Mouse (Mus musculus): Measurements from ENCODE around the gene Tmem131. TPM values are rescaled to one million over a fixed set of nuclear protein-coding genes. Genes with fewer than 3 reads are reported as not detected.
"Not testable (repeated sequence)": the region's sequence is repeated elsewhere in the genome, so short reads cannot be mapped to it uniquely, and the experiment has no call there.

Gene Tmem131
- polyA plus RNA-seq, 1 experiment from 2014 or later: 15.6 TPM

- Histone ChIP-seq H3K4me2 (no peak overlapping the region), H3K9ac (replicated peaks) (no peak overlapping the region), H3K27ac (no peak overlapping the region), H3K27me3 (no peaks in the 10 kb centered on the region), H3K36me3 (no peaks in the 10 kb centered on the region), H3K4me3 (replicated peaks) (no peak overlapping the region), H3K4me1 (replicated peaks) (no peaks in the 10 kb centered on the region), H3K9me3 (no peaks in the 10 kb centered on the region)
- WGBS: 87% methylated on average over 2 of the region's 2 CpGs
- ATAC-seq (ENCODE audit: insufficient number of reproducible peaks, insufficient read depth, low FRiP score, low TSS enrichment, low read depth): no peak
Observed at GRCm38 (mm10) chr1:36899622-36900021, 43.8 kb downstream of the Tmem131 start.

- Histone ChIP-seq H3K9me3 (no peaks in the 10 kb centered on the region), H3K36me3 (no peaks in the 10 kb centered on the region), H3K4me2 (no peak overlapping the region), H3K4me1 (replicated peaks) (peaks cover 2% of the 10 kb centered on the region; the same call in 1 of the 2 replicates), H3K27ac (no peak overlapping the region), H3K9ac (replicated peaks) (no peak overlapping the region), H3K4me3 (replicated peaks) (no peak overlapping the region), H3K27me3 (no peaks in the 10 kb centered on the region)
- 88% methylated on average over 4 of the region's 4 CpGs for WGBS
- no peak for ATAC-seq (ENCODE audit: insufficient number of reproducible peaks, insufficient read depth, low FRiP score, low TSS enrichment, low read depth)
Observed at GRCm38 (mm10) chr1:36896423-36896822, 47.0 kb downstream of the Tmem131 start.

GRCm38 (mm10) chr1:36895452-36895851 lies 48.0 kb downstream of the Tmem131 start:
- Histone ChIP-seq H3K27me3 (no peaks in the 10 kb centered on the region), H3K36me3 (no peaks in the 10 kb centered on the region), H3K27ac (no peak overlapping the region), H3K4me3 (replicated peaks) (no peak overlapping the region), H3K9me3 (no peaks in the 10 kb centered on the region), H3K9ac (replicated peaks) (no peak overlapping the region), H3K4me1 (replicated peaks) (peaks cover 6% of the 10 kb centered on the region; the same call in 1 of the 2 replicates), H3K4me2 (no peak overlapping the region)
- no peak for ATAC-seq (ENCODE audit: insufficient number of reproducible peaks, insufficient read depth, low FRiP score, low TSS enrichment, low read depth)
- 81% methylated on average over 3 of the region's 3 CpGs for WGBS

- H3K27me3 ChIP-seq: no peaks in the 10 kb centered on the region
- H3K4me2 ChIP-seq: no peak overlapping the region
- 93% methylated on average over 3 of the region's 3 CpGs for WGBS
- no peak overlapping the region for H3K9ac ChIP-seq (replicated peaks)
- H3K36me3 ChIP-seq: no peaks in the 10 kb centered on the region
- H3K27ac ChIP-seq: no peak overlapping the region
- H3K9me3 ChIP-seq: no peaks in the 10 kb centered on the region
- no peak overlapping the region for H3K4me3 ChIP-seq (replicated peaks)
- peaks cover 6% of the 10 kb centered on the region; the same call in 1 of the 2 replicates for H3K4me1 ChIP-seq (replicated peaks)
- ATAC-seq (ENCODE audit: insufficient number of reproducible peaks, insufficient read depth, low FRiP score, low TSS enrichment, low read depth): no peak
Observed at GRCm38 (mm10) chr1:36894136-36894535, 49.3 kb downstream of the Tmem131 start.

DNA sequence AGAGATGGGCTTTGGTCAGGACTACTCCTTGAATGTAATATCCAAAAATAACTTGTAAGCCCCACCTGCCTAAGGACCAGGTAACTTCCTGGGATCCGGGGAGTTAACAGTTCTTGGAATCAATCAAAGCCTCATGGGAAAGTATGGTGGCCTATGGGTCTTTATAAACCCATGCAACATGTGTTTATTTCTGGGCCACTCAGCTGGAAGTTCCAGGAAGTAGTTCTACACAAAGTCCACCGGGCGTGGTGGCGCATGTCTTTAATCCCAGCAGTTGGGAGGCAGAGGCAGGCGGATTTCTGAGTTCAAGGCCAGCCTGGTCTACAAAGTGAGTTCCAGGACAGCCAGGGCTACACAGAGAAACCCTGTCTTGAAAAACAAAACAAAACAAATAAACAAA lies 49.7 kb downstream of the Tmem131 start:
- H3K27me3 ChIP-seq; H3K36me3 ChIP-seq; H3K9me3 ChIP-seq; H3K27ac ChIP-seq; H3K4me1 ChIP-seq (replicated peaks); H3K9ac ChIP-seq (replicated peaks); ATAC-seq (ENCODE audit: insufficient number of reproducible peaks, insufficient read depth, low FRiP score, low TSS enrichment, low read depth); H3K4me3 ChIP-seq (replicated peaks); H3K4me2 ChIP-seq: not testable (repeated sequence)
- WGBS: 94% methylated on average over 5 of the region's 5 CpGs

GRCm38 (mm10) chr1:36893146-36893545 lies 50.3 kb downstream of the Tmem131 start:
- H3K4me1 ChIP-seq (replicated peaks): peaks cover 6% of the 10 kb centered on the region; the same call in 1 of the 2 replicates
- peaks cover 6% of the 10 kb centered on the region; the same call in 1 of the 2 replicates for H3K36me3 ChIP-seq
- 89% methylated on average over 6 of the region's 6 CpGs for WGBS
- no peaks in the 10 kb centered on the region for H3K27me3 ChIP-seq
- no peak overlapping the region for H3K4me3 ChIP-seq (replicated peaks)
- no peak for ATAC-seq (ENCODE audit: insufficient number of reproducible peaks, insufficient read depth, low FRiP score, low TSS enrichment, low read depth)
- no peak overlapping the region for H3K4me2 ChIP-seq
- no peak overlapping the region for H3K27ac ChIP-seq
- no peaks in the 10 kb centered on the region for H3K9me3 ChIP-seq
- no peak overlapping the region for H3K9ac ChIP-seq (replicated peaks)

- H3K9me3 ChIP-seq: no peaks in the 10 kb centered on the region
- H3K4me1 ChIP-seq (replicated peaks): peaks cover 6% of the 10 kb centered on the region; the same call in 1 of the 2 replicates
- 86% methylated on average over 3 of the region's 3 CpGs for WGBS
- H3K36me3 ChIP-seq: peaks cover 8% of the 10 kb centered on the region; the same call in 1 of the 2 replicates
- no peak overlapping the region for H3K4me3 ChIP-seq (replicated peaks)
- no peaks in the 10 kb centered on the region for H3K27me3 ChIP-seq
- H3K4me2 ChIP-seq: no peak overlapping the region
- ATAC-seq (ENCODE audit: insufficient number of reproducible peaks, insufficient read depth, low FRiP score, low TSS enrichment, low read depth): no peak
- H3K9ac ChIP-seq (replicated peaks): no peak overlapping the region
- H3K27ac ChIP-seq: no peak overlapping the region
Observed at GRCm38 (mm10) chr1:36892461-36892860, 51.0 kb downstream of the Tmem131 start.

GRCm38 (mm10) chr1:36889016-36889415 lies 54.5 kb downstream of the Tmem131 start:
- Histone ChIP-seq H3K4me1 (replicated peaks) (peaks cover 16% of the 10 kb centered on the region), H3K4me2 (no peak overlapping the region), H3K4me3 (replicated peaks) (no peak overlapping the region), H3K36me3 (peaks cover 23% of the 10 kb centered on the region; the same call in 1 of the 2 replicates), H3K9ac (replicated peaks) (no peak overlapping the region), H3K9me3 (no peaks in the 10 kb centered on the region), H3K27ac (no peak overlapping the region), H3K27me3 (no peaks in the 10 kb centered on the region)
- no peak for ATAC-seq (ENCODE audit: insufficient number of reproducible peaks, insufficient read depth, low FRiP score, low TSS enrichment, low read depth)
- WGBS: 83% methylated on average over 5 of the region's 5 CpGs

- WGBS: 93% methylated on average over 3 of the region's 3 CpGs
- Histone ChIP-seq H3K27me3 (no peaks in the 10 kb centered on the region), H3K4me3 (replicated peaks) (no peak overlapping the region), H3K27ac (no peak overlapping the region), H3K4me1 (replicated peaks) (peaks cover 22% of the 10 kb centered on the region), H3K9ac (replicated peaks) (no peak overlapping the region), H3K36me3 (peaks cover 23% of the 10 kb centered on the region; the same call in 1 of the 2 replicates), H3K4me2 (no peak overlapping the region), H3K9me3 (no peaks in the 10 kb centered on the region)
- no peak for ATAC-seq (ENCODE audit: insufficient number of reproducible peaks, insufficient read depth, low FRiP score, low TSS enrichment, low read depth)
Observed at GRCm38 (mm10) chr1:36887172-36887571, 56.3 kb downstream of the Tmem131 start.

- H3K27ac ChIP-seq: no peak overlapping the region
- 88% methylated on average over 4 of the region's 4 CpGs for WGBS
- H3K9ac ChIP-seq (replicated peaks): no peak overlapping the region
- H3K4me3 ChIP-seq (replicated peaks): no peak overlapping the region
- no peaks in the 10 kb centered on the region for H3K27me3 ChIP-seq
- no peak overlapping the region for H3K4me2 ChIP-seq
- no peak for ATAC-seq (ENCODE audit: insufficient number of reproducible peaks, insufficient read depth, low FRiP score, low TSS enrichment, low read depth)
- peaks cover 21% of the 10 kb centered on the region for H3K4me1 ChIP-seq (replicated peaks)
- H3K36me3 ChIP-seq: peaks cover 23% of the 10 kb centered on the region; the same call in 1 of the 2 replicates
- H3K9me3 ChIP-seq: no peaks in the 10 kb centered on the region
Observed at GRCm38 (mm10) chr1:36886489-36886888, 57.0 kb downstream of the Tmem131 start.

- no peaks in the 10 kb centered on the region for H3K9me3 ChIP-seq
- H3K27ac ChIP-seq: no peak overlapping the region
- no peak for ATAC-seq (ENCODE audit: insufficient number of reproducible peaks, insufficient read depth, low FRiP score, low TSS enrichment, low read depth)
- no peaks in the 10 kb centered on the region for H3K27me3 ChIP-seq
- H3K9ac ChIP-seq (replicated peaks): no peak overlapping the region
- peaks cover 36% of the 10 kb centered on the region for H3K36me3 ChIP-seq
- H3K4me3 ChIP-seq (replicated peaks): no peak overlapping the region
- H3K4me1 ChIP-seq (replicated peaks): peaks cover 16% of the 10 kb centered on the region
- H3K4me2 ChIP-seq: no peak overlapping the region
- WGBS: 83% methylated on average over 3 of the region's 3 CpGs
Observed at GRCm38 (mm10) chr1:36884536-36884935, 58.9 kb downstream of the Tmem131 start.

DNA sequence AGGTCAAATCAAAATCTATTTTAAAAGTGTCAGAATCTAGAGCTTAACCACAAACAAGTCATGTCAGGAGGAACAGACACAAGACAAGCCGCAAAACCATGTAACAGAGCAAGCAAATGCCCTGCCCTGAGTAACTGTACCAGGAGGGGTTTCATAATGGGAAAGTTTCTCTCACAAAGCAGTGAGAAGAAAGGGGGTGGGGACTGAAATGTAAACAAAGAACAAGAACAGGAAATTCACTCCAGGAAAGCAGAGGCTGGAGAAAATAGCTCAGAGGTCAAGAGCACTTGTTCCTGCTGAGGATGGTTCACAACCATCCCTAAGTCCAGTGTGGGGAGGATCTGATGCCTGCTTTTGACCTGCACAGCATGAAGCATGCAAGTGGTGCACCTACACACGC lies 59.7 kb downstream of the Tmem131 start:
- H3K27ac ChIP-seq: no peak overlapping the region
- 79% methylated on average over 2 of the region's 2 CpGs for WGBS
- H3K36me3 ChIP-seq: peaks cover 36% of the 10 kb centered on the region
- H3K4me2 ChIP-seq: no peak overlapping the region
- no peak for ATAC-seq (ENCODE audit: insufficient number of reproducible peaks, insufficient read depth, low FRiP score, low TSS enrichment, low read depth)
- H3K4me1 ChIP-seq (replicated peaks): peaks cover 16% of the 10 kb centered on the region
- no peaks in the 10 kb centered on the region for H3K27me3 ChIP-seq
- H3K4me3 ChIP-seq (replicated peaks): no peak overlapping the region
- H3K9ac ChIP-seq (replicated peaks): no peak overlapping the region
- H3K9me3 ChIP-seq: no peaks in the 10 kb centered on the region
